Mouse (Mus musculus) lung, postnatal 0 days (tissue): Measurements from ENCODE around the gene Mbnl2. TPM values are rescaled to one million over a fixed set of nuclear protein-coding genes. Genes with fewer than 3 reads are reported as not detected.
"Not testable (repeated sequence)": the region's sequence is repeated elsewhere in the genome, so short reads cannot be mapped to it uniquely, and the experiment has no call there.

Experiments
- ATAC-seq: fragments of 200-750 bp; cut with Nextera tagmentation; 2 replicates; pipeline ENCODE4 v1.8.0; 2017; ENCODE audit warnings: moderate library complexity
- DNase-seq: peaks from one replicate; pipeline ENCODE4 v3.0.0-alpha.2; 2016; ENCODE audit warnings: low spot score
- H3K27ac ChIP-seq: fragments of 300-500 bp; sonication (generic); 2 replicates; pipeline ENCODE4 v1.5.1; 2014; ENCODE audit warnings: antibody characterized with exemption, mild to moderate bottlenecking, low read length, mixed read lengths
- H3K27me3 ChIP-seq: fragments of 300-500 bp; sonication (generic); replicated peaks from 2 replicates; pipeline ENCODE4 v1.6.1; 2014; ENCODE audit warnings: low read length, mixed read lengths; ENCODE audit not compliant: insufficient read depth
- H3K36me3 ChIP-seq: fragments of 300-500 bp; sonication (generic); 2 replicates; pipeline ENCODE4 v1.6.1; 2014; ENCODE audit warnings: low read length, mixed read lengths; ENCODE audit not compliant: insufficient read depth
- H3K4me1 ChIP-seq: fragments of 300-500 bp; sonication (generic); 2 replicates; pipeline ENCODE4 v1.6.1; 2014; ENCODE audit warnings: antibody characterized with exemption, low read depth, low read length, mixed read lengths; ENCODE audit not compliant: insufficient read depth
- H3K4me2 ChIP-seq: fragments of 300-500 bp; sonication (generic); replicated peaks from 2 replicates; pipeline ENCODE4 v1.6.1; 2014; ENCODE audit warnings: low read depth, mild to moderate bottlenecking, low read length, moderate library complexity, mixed read lengths
- H3K4me3 ChIP-seq: fragments of 300-500 bp; sonication (generic); 2 replicates; pipeline ENCODE4 v1.5.1; 2014; ENCODE audit warnings: low read depth, low read length
- H3K9ac ChIP-seq: fragments of 300-500 bp; sonication (generic); replicated peaks from 2 replicates; pipeline ENCODE4 v1.6.1; 2014; ENCODE audit warnings: low read depth, mild to moderate bottlenecking
- H3K9me3 ChIP-seq: fragments of 300-500 bp; sonication (generic); 2 replicates; pipeline ENCODE4 v1.6.1; 2016; ENCODE audit warnings: low read length, mixed read lengths
- CTCF ChIP-seq: IDR thresholded peaks from 2 replicates; pipeline ENCODE4 v1.5.1; 2016; ENCODE audit warnings: antibody characterized with exemption, mild to moderate bottlenecking
- EP300 ChIP-seq: IDR thresholded peaks from 2 replicates; pipeline ENCODE4 v1.6.1; 2016; ENCODE audit warnings: antibody characterized with exemption, mild to moderate bottlenecking, control low read depth
- WGBS: fragments of 180-500 bp; shearing (Covaris S2); extraction: QIAGEN DNeasy Blood & Tissue Kit; methylation state at CpG from one replicate; pipeline ENCODE4 v1.1.7; 2014; 5-methylcytosine and 5-hydroxymethylcytosine counted together
- polyA plus RNA-seq: library from polyadenylated mRNA; unstranded; fragments of >200 nt; fragmentation: Nextera tagmentation; extraction: Ambion mirVana; gene quantifications from 2 replicates; pipeline ENCODE4 v1.2.1, GENCODE M21; 2015

Mbnl2 gene
- polyA plus RNA-seq, 1 experiment from 2014 or later: 171 TPM

- no peak for ATAC-seq
- Histone ChIP-seq H3K27ac (no peak overlapping the region), H3K27me3 (no peaks in the 10 kb centered on the region), H3K4me3 (no peak overlapping the region), H3K36me3 (no peaks in the 10 kb centered on the region), H3K9ac (no peak overlapping the region), H3K4me2 (no peak overlapping the region), H3K4me1 (peaks cover 20% of the 10 kb centered on the region), H3K9me3 (no peaks in the 10 kb centered on the region)
- no peak for DNase-seq
- TF ChIP-seq CTCF (no peak), EP300 (no peak)
- WGBS: 38% methylated on average over 6 of the region's 6 CpGs
Measured at GRCm38 (mm10) chr14:120354595-120354994, 79.1 kb downstream of the Mbnl2 start.

- ATAC-seq: peak; percentile 79
- no peak overlapping the region; the same call in 1 of the 2 replicates for H3K9ac ChIP-seq
Measured at GRCm38 (mm10) chr14:120355040-120355741, 79.7 kb downstream of the Mbnl2 start.

GRCm38 (mm10) chr14:120355742-120356440, 80.4 kb downstream of the Mbnl2 start:
- H3K27me3 ChIP-seq: no peaks in the 10 kb centered on the region
- 0 out of 2 replicates have a peak, but pooled peaks have one; percentile 8 for ATAC-seq
- H3K9ac ChIP-seq: no peak overlapping the region
- peak overlapping the region; percentile 43; the same call in 1 of the 2 replicates for H3K27ac ChIP-seq
- no peak overlapping the region for H3K4me3 ChIP-seq
- peaks cover 20% of the 10 kb centered on the region for H3K4me1 ChIP-seq
- H3K9me3 ChIP-seq: no peaks in the 10 kb centered on the region
- DNase-seq: no peak
- no peaks in the 10 kb centered on the region for H3K36me3 ChIP-seq
- WGBS: 60% methylated on average over 10 of the region's 10 CpGs
- no peak overlapping the region for H3K4me2 ChIP-seq
- no peak for TF ChIP-seq EP300
- no peak for TF ChIP-seq CTCF

More at GRCm38 (mm10) chr14:120355040-120355741, 79.7 kb downstream of the Mbnl2 start:
- Histone ChIP-seq H3K4me3 (no peak overlapping the region), H3K27me3 (no peaks in the 10 kb centered on the region), H3K4me2 (peak overlapping the region; percentile 33; the same call in 1 of the 2 replicates), H3K9me3 (no peaks in the 10 kb centered on the region), H3K4me1 (peaks cover 20% of the 10 kb centered on the region), H3K36me3 (no peaks in the 10 kb centered on the region), H3K27ac (peak overlapping the region; percentile 79)
- WGBS: 6% methylated on average over 14 of the region's 14 CpGs
- DNase-seq: peak; percentile 80
- TF ChIP-seq EP300 (peak; percentile 26; the same call in 1 of the 2 replicates), CTCF (peak; percentile 13)

GRCm38 (mm10) chr14:120357321-120358070, 82.0 kb downstream of the Mbnl2 start:
- Histone ChIP-seq H3K4me3 (no peak overlapping the region), H3K4me2 (no peak overlapping the region), H3K36me3 (no peaks in the 10 kb centered on the region), H3K27ac (no peak overlapping the region), H3K9me3 (no peaks in the 10 kb centered on the region), H3K4me1 (peaks cover 20% of the 10 kb centered on the region), H3K9ac (no peak overlapping the region), H3K27me3 (no peaks in the 10 kb centered on the region)
- WGBS: 91% methylated on average over 19 of the region's 19 CpGs
- peak; percentile 31 for DNase-seq
- peak; percentile 30; the same call in 1 of the 2 replicates for ATAC-seq
- TF ChIP-seq CTCF (no peak), EP300 (peak; percentile 58)

- DNase-seq, ATAC-seq, H3K9ac ChIP-seq, H3K36me3 ChIP-seq, H3K27ac ChIP-seq, H3K4me2 ChIP-seq, H3K27me3 ChIP-seq, H3K4me3 ChIP-seq, H3K9me3 ChIP-seq: not testable (repeated sequence)
- WGBS: 94% methylated on average over 8 of the region's 8 CpGs
- H3K4me1 ChIP-seq: peaks cover 23% of the 10 kb centered on the region; the same call in 1 of the 2 replicates
Measured at GRCm38 (mm10) chr14:120359608-120360007, 84.1 kb downstream of the Mbnl2 start.

- no peak for ATAC-seq
- H3K4me1 ChIP-seq: peaks cover 9% of the 10 kb centered on the region; the same call in 1 of the 2 replicates
- 78% methylated on average over 6 of the region's 6 CpGs for WGBS
Measured at GRCm38 (mm10) chr14:120361121-120361520, 85.7 kb downstream of the Mbnl2 start.

More at GRCm38 (mm10) chr14:120361121-120361520, 85.7 kb downstream of the Mbnl2 start:
- no peaks in the 10 kb centered on the region for H3K9me3 ChIP-seq
- TF ChIP-seq CTCF: no peak
- no peak for TF ChIP-seq EP300
- no peak overlapping the region for H3K4me2 ChIP-seq
- no peaks in the 10 kb centered on the region for H3K27me3 ChIP-seq
- no peak for DNase-seq
- H3K4me3 ChIP-seq: no peak overlapping the region
- H3K27ac ChIP-seq: no peak overlapping the region
- H3K36me3 ChIP-seq: no peaks in the 10 kb centered on the region
- no peak overlapping the region for H3K9ac ChIP-seq
